Mouse (Mus musculus) kidney, adult 8-10 months (tissue): ENCODE measurements at regions not wholly inside any gene's neighbourhood (a gene's known extent, or its start where the extent isn't known, plus 50 kb on each side); places are given as distances from the start of the nearest gene placed in this dataset.

Experiments used
- DNase-seq, 2 experiments: peaks; one replicate each; pipeline ENCODE4 v3.0.0; 2022

DNA sequence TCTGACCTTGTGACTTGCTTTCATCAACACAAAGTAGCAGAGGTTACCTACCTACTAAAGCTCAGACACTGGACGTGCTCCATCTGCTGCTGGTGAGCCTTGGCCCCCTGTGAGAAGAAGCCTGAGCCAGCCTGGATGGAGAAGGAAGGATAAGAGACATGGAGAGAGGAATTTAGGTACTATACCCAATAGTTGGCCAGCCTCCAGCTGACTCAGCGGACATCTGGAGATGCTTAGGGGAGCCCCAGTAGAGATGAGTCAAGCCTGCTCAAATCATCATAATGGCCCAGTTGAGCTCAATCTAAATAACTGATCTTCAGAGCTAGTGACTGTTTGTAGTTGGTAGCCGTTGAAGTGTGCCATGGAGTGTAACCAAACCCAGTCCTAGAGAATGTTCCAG is 53.7 kb upstream of the Ripply2 start:
- DNase-seq: no peak

DNA sequence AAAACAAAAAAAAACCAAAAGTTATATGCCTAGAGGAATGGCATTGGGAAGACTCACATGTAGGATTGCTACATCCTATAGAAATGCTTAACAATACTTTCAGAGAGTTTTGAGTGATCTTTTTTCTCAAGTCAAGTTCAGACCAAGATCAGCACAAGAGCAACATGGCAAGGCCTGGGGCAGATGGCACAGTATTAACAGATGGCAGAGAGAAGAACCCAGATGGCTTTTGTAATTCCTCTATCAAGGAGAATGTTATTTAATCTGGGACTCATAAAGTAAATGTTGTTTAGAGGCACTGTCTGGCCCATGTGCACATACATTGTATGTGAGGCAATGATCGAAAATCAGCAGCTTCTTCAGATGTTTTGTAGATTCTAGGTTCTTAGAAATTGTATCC is 58.3 kb upstream of the Ripply2 start:
- DNase-seq: no peak

DNA sequence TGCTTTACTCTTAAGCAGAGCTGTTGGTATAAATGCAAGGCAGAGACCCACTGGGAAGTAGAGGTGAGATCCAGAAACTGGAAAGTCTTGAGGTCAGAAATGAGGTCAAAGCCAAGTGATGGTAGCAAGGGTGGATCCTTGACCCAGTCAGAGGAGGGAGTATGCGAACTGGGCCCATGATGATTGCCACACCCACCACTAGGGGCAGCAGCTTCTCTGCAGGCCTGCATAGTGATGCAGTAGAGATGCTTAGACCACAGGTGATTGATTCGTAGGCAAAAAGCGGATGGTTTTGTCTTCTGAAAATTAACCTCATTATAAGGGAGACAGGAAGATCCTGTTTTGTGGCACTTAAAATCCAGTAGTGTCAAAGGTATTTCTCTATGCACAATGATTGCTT is 59.6 kb upstream of the Ripply2 start:
- no peak for DNase-seq

DNA sequence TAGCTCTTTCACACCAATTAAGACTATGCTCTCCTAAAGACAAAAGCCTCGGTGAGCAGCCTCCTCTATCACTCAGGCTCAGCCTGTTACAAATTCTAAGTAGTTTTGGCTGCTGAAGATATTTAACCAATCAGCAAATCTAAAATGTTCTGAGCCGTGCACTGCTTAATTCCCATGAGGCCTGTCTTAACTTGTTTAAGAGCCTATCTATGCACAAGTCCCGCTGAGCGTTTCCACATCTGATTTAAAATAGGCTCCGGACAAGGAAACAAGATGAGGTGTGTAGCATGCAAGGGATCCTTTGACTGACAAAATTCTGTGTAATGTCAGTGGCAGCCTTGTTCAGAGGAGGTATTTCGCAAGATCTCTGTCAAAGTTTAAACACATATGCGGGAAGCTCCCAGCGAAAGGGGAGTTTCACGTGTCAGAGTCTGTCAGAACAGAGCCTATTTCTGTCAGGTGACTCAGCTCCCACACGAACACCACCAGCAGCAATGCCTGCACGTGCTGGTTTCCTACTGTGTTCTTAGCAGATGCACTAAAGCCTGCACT is 63.3 kb upstream of the Ripply2 start:
- peak; percentile 7 to 37 for DNase-seq

DNA sequence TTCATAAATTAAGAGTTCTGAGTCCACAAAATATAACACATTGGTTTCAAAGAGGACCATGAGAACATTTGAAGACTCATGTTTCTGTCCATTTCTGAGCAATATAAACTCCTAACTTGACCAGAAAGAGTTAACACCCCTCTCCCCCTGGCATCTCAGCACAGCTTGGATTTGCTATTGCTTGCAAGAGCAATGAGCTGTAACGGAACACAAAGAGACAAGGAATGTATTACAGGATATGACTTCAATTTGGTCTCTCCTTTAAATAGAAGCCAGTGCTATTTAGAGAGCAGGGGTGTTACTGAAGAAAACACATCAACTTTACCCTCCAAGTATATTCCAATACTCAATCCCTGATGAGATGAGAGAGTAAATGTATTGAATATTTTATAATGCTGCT is 65.5 kb upstream of the Ripply2 start:
- DNase-seq: no peak

DNA sequence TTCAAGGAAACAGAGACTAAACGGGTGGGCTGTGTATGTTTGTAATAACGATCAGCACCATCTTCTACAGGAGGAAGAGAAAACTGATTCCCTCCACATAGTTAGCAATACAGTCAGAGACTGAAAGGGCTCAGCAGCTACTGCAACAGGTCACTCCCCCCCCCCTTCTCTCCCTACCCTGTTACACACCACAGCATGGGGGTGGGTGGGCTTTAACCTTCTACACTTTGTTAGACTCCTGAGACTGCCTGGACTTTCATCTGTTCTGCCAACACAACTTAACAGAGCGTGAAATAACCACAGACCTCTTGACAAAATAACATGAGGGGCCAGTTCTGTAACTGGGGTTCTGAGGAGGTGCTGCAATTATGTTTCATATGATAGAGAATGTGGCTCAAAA is 50.7 kb upstream of the Snap91 start:
- peak; percentile 7 to 17 for DNase-seq
